Mouse (Mus musculus) heart, postnatal 25 days (tissue): ENCODE measurements around the gene Stau1. TPM values are rescaled to one million over a fixed set of nuclear protein-coding genes. Genes with fewer than 3 reads are reported as not detected.
"Not testable (repeated sequence)": the region's sequence is repeated elsewhere in the genome, so short reads cannot be mapped to it uniquely, and the experiment has no call there.

Source experiments
- DNase-seq: peaks from one replicate; pipeline ENCODE4 v3.0.0; 2022; ENCODE audit warnings: low spot score
- intact Hi-C: fragments of 180-260 bp; cut with DNase I; formaldehyde crosslinking; loops from one replicate; pipeline ENCODE4 v1.15.1; 2025
- total RNA-seq, 2 experiments: library from RNA; stranded (reverse); gene quantifications; 2 replicates each; pipeline ENCODE4 v1.2.3; 2021

Stau1 gene
- 10 to 100 TPM; 41.7 to 45.4 TPM for total RNA-seq

- peak; percentile 91 for DNase-seq
- intact Hi-C loops = loop anchor here (1.0 to 5.0 kb wide), 2 partner anchors 16 to 89 kb away; partner anchors contain the start of gene Cse1l
Observed at GRCm38 (mm10) chr2:166995796-166996532, at the start of gene Stau1. Gene Stau1, minus strand, starts transcription at chr2:166996299.

- no peak for DNase-seq
- intact Hi-C loops = no loop called here
Observed at GRCm38 (mm10) chr2:167043400-167044121, 47.5 kb upstream of the Stau1 start.

GRCm38 (mm10) chr2:167039386-167039785, 43.3 kb upstream of the Stau1 start:
- DNase-seq = no peak
- intact Hi-C loops = no loop called here

- no peak for DNase-seq
- intact Hi-C loops = no loop called here
Observed at GRCm38 (mm10) chr2:167038716-167039115, 42.6 kb upstream of the Stau1 start.

GRCm38 (mm10) chr2:167038297-167038696, 42.2 kb upstream of the Stau1 start:
- intact Hi-C loops = no loop called here
- no peak for DNase-seq

GRCm38 (mm10) chr2:167037710-167038109, 41.6 kb upstream of the Stau1 start:
- DNase-seq = no peak
- intact Hi-C loops = no loop called here

- no peak for DNase-seq
- intact Hi-C loops = no loop called here
Observed at GRCm38 (mm10) chr2:167030507-167030906, 34.4 kb upstream of the Stau1 start.

- no peak for DNase-seq
- intact Hi-C loops = no loop called here
Observed at GRCm38 (mm10) chr2:167028553-167028952, 32.5 kb upstream of the Stau1 start.

GRCm38 (mm10) chr2:167019396-167019795, 23.3 kb upstream of the Stau1 start:
- intact Hi-C loops = no loop called here

GRCm38 (mm10) chr2:167015382-167015718, 19.3 kb upstream of the Stau1 start:
- no peak for DNase-seq
- intact Hi-C loops = no loop called here

More at GRCm38 (mm10) chr2:167019396-167019795, 23.3 kb upstream of the Stau1 start:
- DNase-seq = no peak

GRCm38 (mm10) chr2:167014702-167015381, 18.7 kb upstream of the Stau1 start, which contains the start of gene Ddx27:
Gene Ddx27, plus strand, starts transcription at chr2:167015193.
- DNase-seq = peak; percentile 82
- intact Hi-C loops = no loop called here

GRCm38 (mm10) chr2:167010546-167010945, 14.4 kb upstream of the Stau1 start:
- intact Hi-C loops = no loop called here
- no peak for DNase-seq

GRCm38 (mm10) chr2:167009483-167009882, 13.4 kb upstream of the Stau1 start:
- DNase-seq = no peak
- intact Hi-C loops = no loop called here

- DNase-seq, intact Hi-C loops: not testable (repeated sequence)
Observed at GRCm38 (mm10) chr2:167007565-167007964, 11.5 kb upstream of the Stau1 start.

GRCm38 (mm10) chr2:167007001-167007491, 10.9 kb upstream of the Stau1 start:
- no peak for DNase-seq
- intact Hi-C loops = no loop called here

- DNase-seq = no peak
- intact Hi-C loops = no loop called here
Observed at GRCm38 (mm10) chr2:167006355-167006754, 10.3 kb upstream of the Stau1 start.

GRCm38 (mm10) chr2:167004099-167004854, 8.2 kb upstream of the Stau1 start:
- intact Hi-C loops = loop anchor here (1.0 kb wide), 1 partner anchor 48 kb away; no protein-coding TSS in a partner anchor
- no peak for DNase-seq

GRCm38 (mm10) chr2:167001486-167001885, 5.4 kb upstream of the Stau1 start:
- no peak for DNase-seq
- intact Hi-C loops = no loop called here

GRCm38 (mm10) chr2:166996533-166996894, 415 bp upstream of the Stau1 start:
- no peak for DNase-seq
- intact Hi-C loops = loop anchor here (1.0 to 5.0 kb wide), 2 partner anchors 16 to 89 kb away; partner anchors contain the start of gene Cse1l
